Mouse (Mus musculus) stomach, embryonic 14.5 days (tissue): ENCODE data around the gene Ccdc137. TPM values are rescaled to one million over a fixed set of nuclear protein-coding genes. Genes with fewer than 3 reads are reported as not detected.

ENCODE experiments used
- ATAC-seq: fragments of 200-750 bp; cut with Nextera tagmentation; 2 replicates; pipeline ENCODE4 v1.8.0; 2017; ENCODE audit warnings: low read depth, moderate TSS enrichment; ENCODE audit not compliant: insufficient number of reproducible peaks, insufficient read depth, low FRiP score
- H3K27ac ChIP-seq: fragments of 300-500 bp; sonication (generic); 2 replicates; pipeline ENCODE4 v1.5.1; 2014; ENCODE audit warnings: mild to moderate bottlenecking, low read length, moderate library complexity, mixed read lengths
- H3K27me3 ChIP-seq: fragments of 300-500 bp; sonication (generic); 2 replicates; pipeline ENCODE4 v1.6.1; 2014; ENCODE audit warnings: low read length, control low read depth, mixed read lengths; ENCODE audit not compliant: control insufficient read depth, insufficient read depth
- H3K36me3 ChIP-seq: fragments of 300-500 bp; sonication (generic); 2 replicates; pipeline ENCODE4 v1.6.1; 2014; ENCODE audit warnings: mild to moderate bottlenecking, control low read depth, low read length, moderate library complexity, mixed read lengths; ENCODE audit not compliant: control insufficient read depth, insufficient read depth
- H3K4me1 ChIP-seq: fragments of 300-500 bp; sonication (generic); 2 replicates; pipeline ENCODE4 v1.6.1; 2014; ENCODE audit warnings: low read length, control low read depth, mixed read lengths; ENCODE audit not compliant: control insufficient read depth, insufficient read depth
- H3K4me2 ChIP-seq: fragments of 300-500 bp; sonication (generic); replicated peaks from 2 replicates; pipeline ENCODE4 v1.6.1; 2014; ENCODE audit warnings: low read depth, low read length, control low read depth
- H3K4me3 ChIP-seq: fragments of 300-500 bp; sonication (generic); 2 replicates; pipeline ENCODE4 v1.5.1; 2014; ENCODE audit warnings: low read depth, low read length, control low read depth
- H3K9ac ChIP-seq: fragments of 300-500 bp; sonication (generic); replicated peaks from 2 replicates; pipeline ENCODE4 v1.6.1; 2014; ENCODE audit warnings: low read depth, mild to moderate bottlenecking, control low read depth, low read length, moderate library complexity, mixed read lengths
- H3K9me3 ChIP-seq: fragments of 300-500 bp; sonication (generic); 2 replicates; pipeline ENCODE4 v1.6.1; 2016; ENCODE audit warnings: low read depth, low read length, control low read depth; ENCODE audit not compliant: control insufficient read depth
- WGBS: fragments of 180-500 bp; shearing (Covaris S2); extraction: QIAGEN DNeasy Blood & Tissue Kit; methylation state at CpG from one replicate; pipeline ENCODE4 v1.1.7; 2014; 5-methylcytosine and 5-hydroxymethylcytosine counted together
- polyA plus RNA-seq: library from polyadenylated mRNA; unstranded; fragments of >200 nt; fragmentation: Nextera tagmentation; extraction: Ambion mirVana; gene quantifications from 2 replicates; pipeline ENCODE4 v1.2.1, GENCODE M21; 2014

The Ccdc137 gene
- polyA plus RNA-seq, 1 experiment from 2014 or later, result 30.9 TPM

GRCm38 (mm10) chr11:120508290-120508870, 50.5 kb downstream of the Ccdc137 start:
- Histone ChIP-seq H3K36me3 (no peaks in the 10 kb centered on the region), H3K4me2 (no peak overlapping the region), H3K9ac (no peak overlapping the region), H3K4me1 (peaks cover 10% of the 10 kb centered on the region), H3K27ac (peak overlapping the region; percentile 79), H3K9me3 (no peaks in the 10 kb centered on the region), H3K4me3 (no peak overlapping the region), H3K27me3 (no peaks in the 10 kb centered on the region)
- no peak; the same call in 1 of the 2 replicates for ATAC-seq
- WGBS, result 71% methylated on average over 9 of the region's 9 CpGs

GRCm38 (mm10) chr11:120509940-120510339, 52.0 kb downstream of the Ccdc137 start:
- peaks cover 10% of the 10 kb centered on the region for H3K4me1 ChIP-seq
- H3K9ac ChIP-seq, result no peak overlapping the region
- H3K27me3 ChIP-seq, result no peaks in the 10 kb centered on the region
- H3K4me3 ChIP-seq, result no peak overlapping the region
- H3K9me3 ChIP-seq, result no peaks in the 10 kb centered on the region
- no peak for ATAC-seq
- peak overlapping the region; percentile 49; the same call in 1 of the 2 replicates for H3K27ac ChIP-seq
- WGBS, result 45% methylated on average over 4 of the region's 4 CpGs
- H3K4me2 ChIP-seq, result 0 out of 2 replicates have a peak overlapping the region, but pooled peaks have one; percentile 17
- H3K36me3 ChIP-seq, result no peaks in the 10 kb centered on the region

GRCm38 (mm10) chr11:120510375-120511030, 52.6 kb downstream of the Ccdc137 start:
- Histone ChIP-seq H3K27ac (peak overlapping the region; percentile 49; the same call in 1 of the 2 replicates), H3K27me3 (no peaks in the 10 kb centered on the region), H3K4me3 (no peak overlapping the region), H3K36me3 (no peaks in the 10 kb centered on the region), H3K4me1 (peaks cover 10% of the 10 kb centered on the region), H3K9ac (no peak overlapping the region), H3K4me2 (peak overlapping the region; percentile 17), H3K9me3 (no peaks in the 10 kb centered on the region)
- WGBS, result 7% methylated on average over 16 of the region's 16 CpGs
- no peak for ATAC-seq

GRCm38 (mm10) chr11:120512790-120513453, 55.0 kb downstream of the Ccdc137 start:
- Histone ChIP-seq H3K27ac (no peak overlapping the region), H3K9me3 (no peaks in the 10 kb centered on the region), H3K27me3 (no peaks in the 10 kb centered on the region), H3K4me1 (peaks cover 5% of the 10 kb centered on the region; the same call in 1 of the 2 replicates), H3K4me3 (no peak overlapping the region), H3K4me2 (no peak overlapping the region), H3K9ac (no peak overlapping the region), H3K36me3 (no peaks in the 10 kb centered on the region)
- WGBS, result 28% methylated on average over 6 of the region's 6 CpGs
- ATAC-seq, result no peak

Other genes with a start within 250 kb of the Ccdc137 start
- gene Bahcc1, start 225.2 kb upstream of the Ccdc137 start, polyA plus RNA-seq, result 12.2 and 13.4 TPM in 2 replicates
- 2,902 and 3,014 TPM in 2 replicates for gene Actg1, start 109.6 kb upstream of the Ccdc137 start, polyA plus RNA-seq
- 0.30 and 0.59 TPM in 2 replicates for gene Fscn2, start 96.6 kb upstream of the Ccdc137 start, polyA plus RNA-seq
- 35.7 and 40.2 TPM in 2 replicates for gene Faap100, start 79.4 kb upstream of the Ccdc137 start, polyA plus RNA-seq
- 32.9 and 37.0 TPM in 2 replicates for gene Nploc4, start 20.4 kb upstream of the Ccdc137 start, polyA plus RNA-seq
- gene Tspan10, start 15.5 kb upstream of the Ccdc137 start, polyA plus RNA-seq, result not detected in 2 replicates
- gene Pde6g, start 4.6 kb upstream of the Ccdc137 start, polyA plus RNA-seq, result 0.21 TPM in 1 of 2 replicates, not detected in the other
- 15.0 and 15.3 TPM in 2 replicates for gene Oxld1, start within 50 bp of the Ccdc137 start, polyA plus RNA-seq
- 43.3 and 49.4 TPM in 2 replicates for gene Arl16, start 9.5 kb downstream of the Ccdc137 start, polyA plus RNA-seq
- 150 and 153 TPM in 2 replicates for gene Mrpl12, start 26.5 kb downstream of the Ccdc137 start, polyA plus RNA-seq
- 66.5 and 75.1 TPM in 2 replicates for gene Slc25a10, start 33.7 kb downstream of the Ccdc137 start, polyA plus RNA-seq
- gene Gcgr, start 72.6 kb downstream of the Ccdc137 start, polyA plus RNA-seq, result 1.2 and 1.9 TPM in 2 replicates
- 229 and 239 TPM in 2 replicates for gene Mcrip1, start 91.6 kb downstream of the Ccdc137 start, polyA plus RNA-seq
- not detected in 2 replicates for gene Ppp1r27, start 93.0 kb downstream of the Ccdc137 start, polyA plus RNA-seq
- 768 and 850 TPM in 2 replicates for gene P4hb, start 115.1 kb downstream of the Ccdc137 start, polyA plus RNA-seq
- 575 and 578 TPM in 2 replicates for gene Arhgdia, start 123.5 kb downstream of the Ccdc137 start, polyA plus RNA-seq
- 314 and 411 TPM in 2 replicates for gene Alyref, start 140.2 kb downstream of the Ccdc137 start, polyA plus RNA-seq
- gene Anapc11, start 140.3 kb downstream of the Ccdc137 start, polyA plus RNA-seq, result 234 and 267 TPM in 2 replicates
- 13.0 and 13.7 TPM in 2 replicates for gene Npb, start 150.4 kb downstream of the Ccdc137 start, polyA plus RNA-seq
- gene Pcyt2, start 159.8 kb downstream of the Ccdc137 start, polyA plus RNA-seq, result 119 and 135 TPM in 2 replicates
- gene Sirt7, start 167.1 kb downstream of the Ccdc137 start, polyA plus RNA-seq, result 31.1 and 36.1 TPM in 2 replicates
- gene Mafg, start 175.5 kb downstream of the Ccdc137 start, polyA plus RNA-seq, result 21.2 and 25.0 TPM in 2 replicates
- gene Pycr1, start 185.7 kb downstream of the Ccdc137 start, polyA plus RNA-seq, result 28.1 and 28.6 TPM in 2 replicates
- gene Myadml2, start 190.0 kb downstream of the Ccdc137 start, polyA plus RNA-seq, result not detected in 2 replicates
- 14.0 and 14.2 TPM in 2 replicates for gene Notum, start 203.1 kb downstream of the Ccdc137 start, polyA plus RNA-seq
- 115 and 116 TPM in 2 replicates for gene Aspscr1, start 214.9 kb downstream of the Ccdc137 start, polyA plus RNA-seq